Mouse (Mus musculus) embryo, embryonic 9.5 days (tissue): ENCODE data around the gene Cab39l.

ENCODE experiments used
- DNase-seq: peaks from one replicate; pipeline ENCODE4 v3.0.0-alpha.2; 2017; ENCODE audit errors: extremely low spot score

Cab39l gene

GRCm38 (mm10) chr14:59629308-59629707 lies 188.5 kb downstream of the Cab39l start:
- DNase-seq: no peak

DNA sequence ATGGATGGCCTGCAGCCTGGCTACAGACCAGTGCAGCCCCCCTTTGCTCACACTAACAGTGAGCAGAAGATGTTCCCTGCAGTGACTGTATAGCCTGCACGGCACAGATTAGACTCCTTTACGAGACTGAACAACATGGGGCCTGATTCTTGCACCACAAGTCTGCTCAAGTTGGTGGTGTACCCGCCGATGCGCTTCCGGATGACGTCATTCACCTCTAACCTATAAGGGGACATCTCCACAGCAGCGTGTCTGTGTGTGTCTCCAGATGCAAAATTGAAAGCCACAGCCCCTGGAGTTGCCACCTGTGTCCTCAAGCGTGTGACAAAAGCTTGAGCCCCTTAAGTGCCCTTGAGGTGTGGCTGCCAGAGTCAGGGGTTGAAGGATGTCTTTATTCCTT lies 189.3 kb downstream of the Cab39l start:
- no peak for DNase-seq

- DNase-seq: no peak
Observed at GRCm38 (mm10) chr14:59632067-59632466, 191.3 kb downstream of the Cab39l start.

- no peak for DNase-seq
Observed at GRCm38 (mm10) chr14:59633295-59633898, 192.6 kb downstream of the Cab39l start.

- DNase-seq: no peak
Observed at GRCm38 (mm10) chr14:59633988-59634387, 193.2 kb downstream of the Cab39l start.
